Mouse (Mus musculus) left cerebral cortex, postnatal 25 days (tissue): ENCODE results near the gene Ccm2. TPM values are rescaled to one million over a fixed set of nuclear protein-coding genes. Genes with fewer than 3 reads are reported as not detected.
A peak's percentile ranks its signal among the peaks of the same experiment; 100 is the strongest.

Experiments used
- DNase-seq, 2 experiments: peaks; one replicate each; pipeline ENCODE4 v3.0.0; 2022; ENCODE audit warnings: low spot score in 2 of 2, mixed read lengths in 1 of 2
- intact Hi-C: fragments of 180-260 bp; cut with DNase I; formaldehyde crosslinking; loops from one replicate; pipeline ENCODE4 v1.15.1; 2025
- total RNA-seq, 2 experiments: library from RNA; stranded (reverse); gene quantifications; 2 replicates each; pipeline ENCODE4 v1.2.3; 2021

Gene Ccm2
- total RNA-seq, 2 experiments from 2014 or later, result 57.6 to 63.5 TPM

GRCm38 (mm10) chr11:6568584-6569409 lies 22.1 kb downstream of the Ccm2 start:
- peak; percentile 37 to 60 for DNase-seq

GRCm38 (mm10) chr11:6569410-6569777 lies 22.7 kb downstream of the Ccm2 start:
- no peak for DNase-seq
- intact Hi-C loops, result no loop called here

More at GRCm38 (mm10) chr11:6568584-6569409, 22.1 kb downstream of the Ccm2 start:
- intact Hi-C loops, result no loop called here

GRCm38 (mm10) chr11:6576151-6576550 lies 29.5 kb downstream of the Ccm2 start:
- intact Hi-C loops, result no loop called here
- no peak for DNase-seq

- DNase-seq, result no peak
- intact Hi-C loops, result no loop called here
Observed at GRCm38 (mm10) chr11:6579361-6579760, 32.7 kb downstream of the Ccm2 start.

- intact Hi-C loops, result no loop called here
Observed at GRCm38 (mm10) chr11:6580065-6580750, 33.5 kb downstream of the Ccm2 start.

GRCm38 (mm10) chr11:6581560-6581959 lies 34.9 kb downstream of the Ccm2 start:
- DNase-seq, result no peak

More at GRCm38 (mm10) chr11:6580065-6580750, 33.5 kb downstream of the Ccm2 start:
- no peak for DNase-seq

GRCm38 (mm10) chr11:6585748-6586147 lies 39.1 kb downstream of the Ccm2 start:
- intact Hi-C loops, result no loop called here
- DNase-seq, result no peak

More at GRCm38 (mm10) chr11:6581560-6581959, 34.9 kb downstream of the Ccm2 start:
- intact Hi-C loops, result no loop called here

GRCm38 (mm10) chr11:6586660-6587059 lies 40.0 kb downstream of the Ccm2 start:
- intact Hi-C loops, result no loop called here
- DNase-seq, result no peak

- intact Hi-C loops, result no loop called here
- DNase-seq, result no peak
Observed at GRCm38 (mm10) chr11:6587249-6587940, 40.7 kb downstream of the Ccm2 start.

- no peak for DNase-seq
- intact Hi-C loops, result no loop called here
Observed at GRCm38 (mm10) chr11:6588295-6588694, 41.6 kb downstream of the Ccm2 start.

- intact Hi-C loops, result no loop called here
- no peak for DNase-seq
Observed at GRCm38 (mm10) chr11:6589838-6590237, 43.2 kb downstream of the Ccm2 start.

- no peak for DNase-seq
- intact Hi-C loops, result no loop called here
Observed at GRCm38 (mm10) chr11:6590933-6591675, 44.4 kb downstream of the Ccm2 start.

GRCm38 (mm10) chr11:6593406-6593805 lies 46.7 kb downstream of the Ccm2 start:
- no peak for DNase-seq
- intact Hi-C loops, result no loop called here

- intact Hi-C loops, result no loop called here
- no peak for DNase-seq
Observed at GRCm38 (mm10) chr11:6594845-6595244, 48.2 kb downstream of the Ccm2 start.

GRCm38 (mm10) chr11:6595339-6595738 lies 48.7 kb downstream of the Ccm2 start:
- DNase-seq, result no peak
- intact Hi-C loops, result no loop called here

- intact Hi-C loops, result no loop called here
- DNase-seq, result no peak
Observed at GRCm38 (mm10) chr11:6596205-6596604, 49.5 kb downstream of the Ccm2 start.

- intact Hi-C loops, result no loop called here
- DNase-seq, result no peak
Observed at GRCm38 (mm10) chr11:6596616-6597015, 49.9 kb downstream of the Ccm2 start.

- no peak for DNase-seq
- intact Hi-C loops, result no loop called here
Observed at GRCm38 (mm10) chr11:6597523-6597922, 50.8 kb downstream of the Ccm2 start.

- no peak for DNase-seq
- intact Hi-C loops, result no loop called here
Observed at GRCm38 (mm10) chr11:6598191-6598889, 51.7 kb downstream of the Ccm2 start.
